Comparison of ENCODE assay signal across 8 mouse cellular contexts in the genomic region with DNA sequence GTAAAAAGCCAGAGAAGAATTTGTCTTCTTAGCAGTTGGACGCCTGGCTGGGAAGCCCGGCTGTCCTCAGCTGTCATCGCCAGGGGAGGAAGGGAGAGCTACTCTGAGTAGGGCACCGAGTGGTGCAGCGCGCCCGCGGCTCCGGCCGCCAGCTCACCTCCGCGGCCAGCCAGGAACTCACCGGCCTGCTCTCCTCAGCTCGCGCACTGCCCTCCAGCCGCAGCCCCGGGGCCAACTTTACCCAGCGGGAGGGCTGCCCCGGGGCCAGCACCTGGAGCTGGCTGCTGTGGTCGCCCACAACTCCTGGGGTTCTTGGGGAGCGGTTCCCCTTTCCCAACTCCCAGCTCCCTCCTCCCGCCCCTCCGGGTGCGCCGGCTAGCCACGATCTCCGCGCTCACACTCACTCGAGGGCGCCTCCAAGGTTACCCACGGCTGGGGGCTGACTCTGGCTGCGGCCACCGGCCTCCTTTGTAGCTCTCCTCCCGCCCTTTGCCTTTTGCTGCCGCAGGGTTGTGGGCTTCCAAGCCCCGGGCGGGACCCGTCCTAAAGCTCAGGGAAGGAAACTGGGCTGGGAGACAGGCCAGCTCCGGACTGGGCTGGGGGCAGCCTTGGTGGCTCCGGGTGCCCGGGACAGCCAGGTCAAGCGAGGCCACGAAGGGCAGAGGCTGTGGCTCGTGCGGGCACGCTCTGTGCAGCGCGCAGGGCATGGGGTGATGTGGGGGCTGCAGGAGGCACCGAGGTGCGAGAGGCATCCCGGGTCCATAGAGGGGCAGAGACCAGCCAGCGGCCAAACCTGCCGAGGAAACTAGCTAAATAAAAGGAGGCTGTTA. TPM values are rescaled to one million over a fixed set of nuclear protein-coding genes. Genes with fewer than 3 reads are reported as not detected.
DNase-seq lines count a peak whose midpoint lies in the region; ATAC-seq and TF ChIP-seq lines count a peak whose summit lies in the region.

No protein-coding gene starts in this region.

- no peak for TF ChIP-seq POLR2A in brain, embryonic 14.5 days (IDR thresholded peaks at IDR 0.05; ENCODE audit: borderline replicate concordance, extremely low read depth, insufficient read depth, insufficient read length, poor library complexity, severe bottlenecking)

- H3K4me1 ChIP-seq in forebrain, embryonic 11.5 days (replicated peaks; ENCODE audit: control insufficient read depth, insufficient read depth, low read length), result peaks cover 8% of the 10 kb centered on the region
- peaks cover 13% of the 10 kb centered on the region for H3K4me1 ChIP-seq in hindbrain, embryonic 10.5 days (replicated peaks)
- H3K4me1 ChIP-seq in limb, embryonic 13.5 days, result peaks cover 13% of the 10 kb centered on the region
- peaks cover 12% of the 10 kb centered on the region for H3K4me1 ChIP-seq in midbrain, embryonic 15.5 days
- H3K4me1 ChIP-seq in stomach, embryonic 15.5 days, result peaks cover 13% of the 10 kb centered on the region

- H3K9ac ChIP-seq in forebrain, embryonic 11.5 days (ENCODE audit: low read length), result no peak overlapping the region; the same call in 1 of the 2 replicates
- peak overlapping the region; percentile 55 for H3K9ac ChIP-seq in limb, embryonic 13.5 days
- H3K9ac ChIP-seq in midbrain, embryonic 15.5 days, result no peak overlapping the region
- no peak overlapping the region for H3K9ac ChIP-seq in stomach, embryonic 15.5 days

- TF ChIP-seq CTCF in layer of hippocampus, adult 2 months (conservative IDR thresholded peaks at IDR 0.05), result no peak
- TF ChIP-seq CTCF in brain, embryonic 14.5 days (IDR thresholded peaks at IDR 0.05; ENCODE audit: borderline replicate concordance, extremely low read depth, insufficient read depth, insufficient read length), result no peak

- under 1% methylated on average over 52 of the region's 53 CpGs for WGBS in forebrain, embryonic 11.5 days
- under 1% methylated on average over 53 of the region's 53 CpGs for WGBS in hindbrain, embryonic 10.5 days
- under 1% methylated on average over 52 of the region's 53 CpGs for WGBS in limb, embryonic 13.5 days
- WGBS in midbrain, embryonic 15.5 days, result under 1% methylated on average over 46 of the region's 53 CpGs
- under 1% methylated on average over 48 of the region's 53 CpGs for WGBS in stomach, embryonic 15.5 days

- H3K9me3 ChIP-seq in forebrain, embryonic 11.5 days (ENCODE audit: control insufficient read depth, low read length), result no peaks in the 10 kb centered on the region
- H3K9me3 ChIP-seq in hindbrain, embryonic 10.5 days, result no peaks in the 10 kb centered on the region
- no peaks in the 10 kb centered on the region for H3K9me3 ChIP-seq in limb, embryonic 13.5 days
- no peaks in the 10 kb centered on the region for H3K9me3 ChIP-seq in midbrain, embryonic 15.5 days
- no peaks in the 10 kb centered on the region for H3K9me3 ChIP-seq in stomach, embryonic 15.5 days

- H3K4me2 ChIP-seq in forebrain, embryonic 11.5 days (ENCODE audit: low read depth, low read length, severe bottlenecking), result peak overlapping the region; percentile 48
- peak overlapping the region; percentile 67 for H3K4me2 ChIP-seq in limb, embryonic 13.5 days (replicated peaks)
- peak overlapping the region; percentile 49 for H3K4me2 ChIP-seq in midbrain, embryonic 15.5 days
- peak overlapping the region; percentile 73 for H3K4me2 ChIP-seq in stomach, embryonic 15.5 days

- no peak for DNase-seq in layer of hippocampus, adult 2 months (ENCODE audit: low spot score in 2 of 2)
- DNase-seq in layer of hippocampus, adult 8-10 months (ENCODE audit: low spot score in 2 of 2), result no peak
- peak; percentile 39 for DNase-seq in brain, embryonic 14.5 days (ENCODE audit: low read depth)
- DNase-seq in forebrain, embryonic 11.5 days (ENCODE audit: low spot score), result peak; percentile 74
- peak; percentile 73 for DNase-seq in hindbrain, embryonic 10.5 days (ENCODE audit: low spot score)

- H3K4me3 ChIP-seq in layer of hippocampus, adult 2 months, result peak overlapping the region; percentile 54
- H3K4me3 ChIP-seq in forebrain, embryonic 11.5 days (ENCODE audit: low read depth, low read length), result peak overlapping the region; percentile 22
- H3K4me3 ChIP-seq in hindbrain, embryonic 10.5 days, result peak overlapping the region; percentile 42
- H3K4me3 ChIP-seq in limb, embryonic 13.5 days, result peak overlapping the region; percentile 41
- peak overlapping the region; percentile 27 for H3K4me3 ChIP-seq in midbrain, embryonic 15.5 days
- peak overlapping the region; percentile 35 for H3K4me3 ChIP-seq in stomach, embryonic 15.5 days (replicated peaks)

- peaks cover 63% of the 10 kb centered on the region for H3K27me3 ChIP-seq in forebrain, embryonic 11.5 days (ENCODE audit: control insufficient read depth, insufficient read depth, low read length)
- peaks cover 98% of the 10 kb centered on the region for H3K27me3 ChIP-seq in hindbrain, embryonic 10.5 days (ENCODE audit: insufficient read depth, poor library complexity, severe bottlenecking)
- H3K27me3 ChIP-seq in limb, embryonic 13.5 days, result peaks cover 73% of the 10 kb centered on the region
- peaks cover 57% of the 10 kb centered on the region for H3K27me3 ChIP-seq in midbrain, embryonic 15.5 days (replicated peaks)
- peaks cover 38% of the 10 kb centered on the region for H3K27me3 ChIP-seq in stomach, embryonic 15.5 days (replicated peaks)

- H3K36me3 ChIP-seq in forebrain, embryonic 11.5 days (ENCODE audit: control insufficient read depth, insufficient read depth, low read length), result no peaks in the 10 kb centered on the region
- H3K36me3 ChIP-seq in hindbrain, embryonic 10.5 days, result no peaks in the 10 kb centered on the region
- no peaks in the 10 kb centered on the region for H3K36me3 ChIP-seq in limb, embryonic 13.5 days
- H3K36me3 ChIP-seq in midbrain, embryonic 15.5 days (replicated peaks), result no peaks in the 10 kb centered on the region
- no peaks in the 10 kb centered on the region for H3K36me3 ChIP-seq in stomach, embryonic 15.5 days

- ATAC-seq in forebrain, embryonic 11.5 days (replicated peaks; ENCODE audit: low FRiP score), result peak; percentile 79
- peak; percentile 77 for ATAC-seq in limb, embryonic 13.5 days (ENCODE audit: low FRiP score, low read depth)
- ATAC-seq in midbrain, embryonic 15.5 days (replicated peaks), result peak; percentile 71
- peak; percentile 31; the same call in 1 of the 2 replicates for ATAC-seq in stomach, embryonic 15.5 days (ENCODE audit: insufficient read depth, low FRiP score, low read depth)

- H3K27ac ChIP-seq in layer of hippocampus, adult 2 months, result peak overlapping the region; percentile 56
- no peak overlapping the region for H3K27ac ChIP-seq in forebrain, embryonic 11.5 days (ENCODE audit: low read depth, low read length)
- no peak overlapping the region for H3K27ac ChIP-seq in hindbrain, embryonic 10.5 days
- H3K27ac ChIP-seq in limb, embryonic 13.5 days, result no peak overlapping the region
- H3K27ac ChIP-seq in midbrain, embryonic 15.5 days, result no peak overlapping the region
- H3K27ac ChIP-seq in stomach, embryonic 15.5 days, result no peak overlapping the region

RNA-seq across cellular contexts. Expression of gene Cdkn2c, which starts 9.8 kb away (rescaled TPM):
- 1 to 10 TPM; 3.0 to 4.0 TPM for total RNA-seq in layer of hippocampus, adult 2 months (2021)
- 1 to 10 TPM; 2.6 to 4.1 (median 3.0) TPM for total RNA-seq in layer of hippocampus, adult 8-10 months (2022)
- 7.5 and 10.9 TPM in 2 replicates for polyA plus RNA-seq in brain, embryonic 14.5 days (2012; rRNA removed)
- 9.3 and 9.5 TPM in 2 replicates for polyA plus RNA-seq in forebrain, embryonic 11.5 days (2014; fragmentation: Nextera tagmentation; extraction: Ambion mirVana)
- polyA plus RNA-seq in hindbrain, embryonic 10.5 days (2016; fragmentation: Nextera tagmentation; extraction: Ambion mirVana), result 3.2 and 4.2 TPM in 2 replicates
- 5.3 and 6.7 TPM in 2 replicates for polyA plus RNA-seq in limb, embryonic 13.5 days (2015; fragmentation: Nextera tagmentation; extraction: Ambion mirVana)
- 2.5 and 2.6 TPM in 2 replicates for polyA plus RNA-seq in midbrain, embryonic 15.5 days (2015; fragmentation: Nextera tagmentation; extraction: Ambion mirVana)
- 10.6 and 11.7 TPM in 2 replicates for polyA plus RNA-seq in stomach, embryonic 15.5 days (2015; fragmentation: Nextera tagmentation; extraction: Ambion mirVana)

RNA-seq across cellular contexts. Expression of gene Faf1, which starts 19.2 kb away (rescaled TPM):
- total RNA-seq in layer of hippocampus, adult 2 months (2021), result 10 to 100 TPM; 26.8 to 27.6 TPM
- 10 to 100 TPM; 22.9 to 26.6 (median 24.3) TPM for total RNA-seq in layer of hippocampus, adult 8-10 months (2022)
- 23.9 and 31.7 TPM in 2 replicates for polyA plus RNA-seq in brain, embryonic 14.5 days (2012; rRNA removed)
- 42.7 and 42.9 TPM in 2 replicates for polyA plus RNA-seq in forebrain, embryonic 11.5 days (2014; fragmentation: Nextera tagmentation; extraction: Ambion mirVana)
- polyA plus RNA-seq in hindbrain, embryonic 10.5 days (2016; fragmentation: Nextera tagmentation; extraction: Ambion mirVana), result 29.4 and 32.5 TPM in 2 replicates
- polyA plus RNA-seq in limb, embryonic 13.5 days (2015; fragmentation: Nextera tagmentation; extraction: Ambion mirVana), result 22.6 and 23.8 TPM in 2 replicates
- 31.5 TPM in 2 replicates for polyA plus RNA-seq in midbrain, embryonic 15.5 days (2015; fragmentation: Nextera tagmentation; extraction: Ambion mirVana)
- 24.3 and 27.1 TPM in 2 replicates for polyA plus RNA-seq in stomach, embryonic 15.5 days (2015; fragmentation: Nextera tagmentation; extraction: Ambion mirVana)

Comparison
In these comparisons a context has a peak if more than half of its experiments do, and no peak if none do; other contexts are left out.
1. DNase-seq: peak in brain, embryonic 14.5 days (single experiment), forebrain, embryonic 11.5 days (single experiment) and hindbrain, embryonic 10.5 days (single experiment); none in layer of hippocampus, adult 2 months (0 of 2) and layer of hippocampus, adult 8-10 months (0 of 2).
2. Peak in every context shown above with its lines, with median percentiles within 50 percentile points of each other: H3K4me3 ChIP-seq, ATAC-seq and H3K4me2 ChIP-seq.